Mouse (Mus musculus) CH12.LX (cell line): ENCODE results near the gene Olfr1339. TPM values are rescaled to one million over a fixed set of nuclear protein-coding genes. Genes with fewer than 3 reads are reported as not detected.

Experiments used
- DNase-seq: peaks from one replicate; pipeline ENCODE4 v3.0.0-alpha.2; 2013; ENCODE audit errors: extremely low read depth
- H3K27ac ChIP-seq: 2 replicates; pipeline ENCODE4 v1.5.1; 2012; ENCODE audit warnings: low read depth, mild to moderate bottlenecking, control low read depth, moderate library complexity; ENCODE audit not compliant: insufficient read depth
- H3K27me3 ChIP-seq: replicated peaks from 2 replicates; pipeline ENCODE3; 2012; ENCODE audit warnings: inconsistent platforms
- H3K36me3 ChIP-seq, 2 experiments: replicated peaks in 1 of 2; 2 replicates each; pipeline versions ENCODE3 to v1.6.1; 2012; ENCODE audit warnings: inconsistent platforms in 1 of 2, low read length in 1 of 2, mild to moderate bottlenecking in 1 of 2, mixed read lengths in 1 of 2, moderate library complexity in 1 of 2; ENCODE audit not compliant: control insufficient read depth in 1 of 2, insufficient read depth in 1 of 2
- H3K4me1 ChIP-seq, 2 experiments: 2 replicates each; pipeline ENCODE4 v1.6.1; 2012; ENCODE audit warnings: inconsistent platforms in 1 of 2, moderate library complexity in 1 of 2; ENCODE audit not compliant: insufficient read depth in 2 of 2, control insufficient read depth in 1 of 2
- H3K4me2 ChIP-seq: 2 replicates; pipeline ENCODE4 v1.6.1; 2012; ENCODE audit warnings: low read depth, mild to moderate bottlenecking, control low read depth; ENCODE audit not compliant: poor library complexity, insufficient read depth, severe bottlenecking
- H3K4me3 ChIP-seq, 3 experiments: fragments of 150-350 bp in 1 of 3; sonication (generic) in 1 of 3; replicated peaks in 1 of 3; 2 replicates each; pipeline versions ENCODE3 to v1.5.1; 2011 to 2012; ENCODE audit warnings: low read depth in 2 of 3, low read length in 2 of 3, mild to moderate bottlenecking in 2 of 3, moderate library complexity in 2 of 3, control low read depth in 1 of 3, improper control_type of control experiment in 1 of 3, inconsistent platforms in 1 of 3, mixed read lengths in 1 of 3; ENCODE audit not compliant: poor library complexity in 1 of 3
- H3K79me2 ChIP-seq: replicated peaks from 2 replicates; pipeline ENCODE4 v1.6.1; 2012; ENCODE audit warnings: mild to moderate bottlenecking, moderate library complexity; ENCODE audit not compliant: control insufficient read depth, poor library complexity, insufficient read depth, severe bottlenecking; ENCODE audit errors: extremely low read depth
- H3K9ac ChIP-seq: 2 replicates; pipeline ENCODE4 v1.6.1; 2012; ENCODE audit warnings: low read depth, mild to moderate bottlenecking, control low read depth, moderate library complexity; ENCODE audit not compliant: insufficient read depth
- H3K9me3 ChIP-seq: replicated peaks from 2 replicates; pipeline ENCODE3; 2012; ENCODE audit warnings: low read length, inconsistent platforms, mixed read lengths
- BHLHE40 ChIP-seq: IDR thresholded peaks from 2 replicates; pipeline ENCODE4 v1.6.1; 2011; ENCODE audit warnings: mild to moderate bottlenecking, low read depth, low read length, improper control_type of control experiment
- CHD1 ChIP-seq: IDR thresholded peaks from 2 replicates; pipeline ENCODE4 v1.6.1; 2012; ENCODE audit warnings: low read depth, low read length, improper control_type of control experiment, inconsistent platforms
- CHD2 ChIP-seq: IDR thresholded peaks from 2 replicates; pipeline ENCODE4 v1.6.1; 2011; ENCODE audit warnings: low read length, improper control_type of control experiment
- CTCF ChIP-seq, 2 experiments: IDR thresholded peaks in 1 of 2; conservative IDR thresholded peaks in 1 of 2; 2 replicates each; pipeline ENCODE4 v1.5.1; 2011 to 2012; ENCODE audit warnings: low read depth in 2 of 2, low read length in 2 of 2, improper control_type of control experiment in 1 of 2, inconsistent platforms in 1 of 2, mild to moderate bottlenecking in 1 of 2, moderate library complexity in 1 of 2
- EP300 ChIP-seq: IDR thresholded peaks from 2 replicates; pipeline ENCODE4 v1.6.1; 2011; ENCODE audit warnings: low read length, improper control_type of control experiment
- GABPA ChIP-seq: IDR thresholded peaks from 2 replicates; pipeline ENCODE4 v1.6.1; 2012; ENCODE audit warnings: low read depth, low read length, improper control_type of control experiment, inconsistent platforms; ENCODE audit not compliant: insufficient replicate concordance
- HCFC1 ChIP-seq: IDR thresholded peaks from 2 replicates; pipeline ENCODE4 v1.6.1; 2012; ENCODE audit warnings: low read depth, mild to moderate bottlenecking, inconsistent platforms, low read length, improper control_type of control experiment
- IRF4 ChIP-seq: IDR thresholded peaks from 2 replicates; pipeline ENCODE4 v1.6.1; 2014; ENCODE audit warnings: low read depth, mild to moderate bottlenecking, inconsistent platforms, low read length, improper control_type of control experiment
- JUN ChIP-seq: IDR thresholded peaks from 2 replicates; pipeline ENCODE4 v1.6.1; 2011; ENCODE audit warnings: low read depth, mild to moderate bottlenecking, low read length, improper control_type of control experiment, moderate library complexity; ENCODE audit not compliant: insufficient read depth
- MAFK ChIP-seq: IDR thresholded peaks from 2 replicates; pipeline ENCODE4 v1.6.1; 2011; ENCODE audit warnings: low read length, improper control_type of control experiment; ENCODE audit not compliant: insufficient replicate concordance
- MAX ChIP-seq: IDR thresholded peaks from 2 replicates; pipeline ENCODE4 v1.6.1; 2011; ENCODE audit warnings: low read length, improper control_type of control experiment
- MAZ ChIP-seq: IDR thresholded peaks from 2 replicates; pipeline ENCODE4 v1.6.1; 2012; ENCODE audit warnings: low read depth, mild to moderate bottlenecking, inconsistent platforms, low read length, improper control_type of control experiment, moderate library complexity
- MEF2A ChIP-seq: IDR thresholded peaks from 2 replicates; pipeline ENCODE4 v1.6.1; 2014; ENCODE audit warnings: low read depth, mild to moderate bottlenecking, inconsistent platforms, low read length, improper control_type of control experiment, borderline replicate concordance
- MYC ChIP-seq: IDR thresholded peaks from 2 replicates; pipeline ENCODE4 v1.6.1; 2011; ENCODE audit warnings: low read depth, mild to moderate bottlenecking, improper control_type of control experiment, low read length
- NELFE ChIP-seq: IDR thresholded peaks from 2 replicates; pipeline ENCODE4 v1.6.1; 2011; ENCODE audit warnings: low read depth, low read length, improper control_type of control experiment
- PAX5 ChIP-seq: IDR thresholded peaks from 2 replicates; pipeline ENCODE4 v1.6.1; 2012; ENCODE audit warnings: low read length, inconsistent platforms, mixed read lengths
- RCOR1 ChIP-seq: conservative IDR thresholded peaks from 2 replicates; pipeline ENCODE4 v1.6.1; 2012; ENCODE audit warnings: low read depth, mild to moderate bottlenecking, inconsistent platforms, low read length, improper control_type of control experiment
- SIN3A ChIP-seq: IDR thresholded peaks from 2 replicates; pipeline ENCODE4 v1.6.1; 2012; ENCODE audit warnings: low read length, improper control_type of control experiment, inconsistent platforms
- SMC3 ChIP-seq: IDR thresholded peaks from 2 replicates; pipeline ENCODE4 v1.6.1; 2011; ENCODE audit warnings: low read depth, low read length, improper control_type of control experiment
- USF1 ChIP-seq: IDR thresholded peaks from 2 replicates; pipeline ENCODE4 v1.6.1; 2014; ENCODE audit warnings: low read depth, mild to moderate bottlenecking, inconsistent platforms, low read length, improper control_type of control experiment
- USF2 ChIP-seq: conservative IDR thresholded peaks from 2 replicates; pipeline ENCODE4 v1.6.1; 2011; ENCODE audit warnings: low read depth, low read length, improper control_type of control experiment
- ZKSCAN1 ChIP-seq: IDR thresholded peaks from 2 replicates; pipeline ENCODE4 v1.6.1; 2012; ENCODE audit warnings: low read depth, inconsistent platforms, low read length, improper control_type of control experiment, borderline replicate concordance
- ZMIZ1 ChIP-seq: IDR thresholded peaks from 2 replicates; pipeline ENCODE4 v1.6.1; 2012; ENCODE audit warnings: low read depth, mild to moderate bottlenecking, inconsistent platforms, low read length, improper control_type of control experiment
- ZNF384 ChIP-seq: IDR thresholded peaks from 2 replicates; pipeline ENCODE4 v1.6.1; 2012; ENCODE audit warnings: low read depth, low read length, improper control_type of control experiment, inconsistent platforms
- dilution Hi-C: fragments of 300-500 bp; cut with MboI; formaldehyde crosslinking; loops from 2 replicates; pipeline ENCODE4 v1.14.3; 2020; ENCODE audit warnings: low sequenced_read_pairs; ENCODE audit not compliant: extremely low pct_unique_long_range_greater_than_20kb, extremely low pct_ligation_motif_present
- in situ Hi-C: fragments of 300-500 bp; cut with MboI; formaldehyde crosslinking; loops from 3 replicates; pipeline ENCODE4 v1.14.3; 2019; ENCODE audit warnings: low sequenced_read_pairs, low pct_ligation_motif_present, low pct_unique_long_range_greater_than_20kb, mixed read lengths
- polyA plus RNA-seq: library from polyadenylated mRNA; unstranded; fragments of >175 nt; gene quantifications from 2 replicates; pipeline ENCODE4 v1.2.1, GENCODE M21; 2012; ENCODE audit warnings: low read depth; ENCODE audit not compliant: insufficient read length
- total RNA-seq, 2 experiments: library from RNA; depleted of rRNA; stranded (reverse); fragments of 300-350 nt in 1 of 2; fragments of >200 nt in 1 of 2; gene quantifications; 2 replicates each; pipeline ENCODE4 v1.2.3; 2012 to 2014

Gene Olfr1339
- total RNA-seq (2012; rRNA removed), result not detected in 2 replicates
- not detected in 2 replicates for total RNA-seq (2014; rRNA removed)
- not detected in 2 replicates for polyA plus RNA-seq

DNA sequence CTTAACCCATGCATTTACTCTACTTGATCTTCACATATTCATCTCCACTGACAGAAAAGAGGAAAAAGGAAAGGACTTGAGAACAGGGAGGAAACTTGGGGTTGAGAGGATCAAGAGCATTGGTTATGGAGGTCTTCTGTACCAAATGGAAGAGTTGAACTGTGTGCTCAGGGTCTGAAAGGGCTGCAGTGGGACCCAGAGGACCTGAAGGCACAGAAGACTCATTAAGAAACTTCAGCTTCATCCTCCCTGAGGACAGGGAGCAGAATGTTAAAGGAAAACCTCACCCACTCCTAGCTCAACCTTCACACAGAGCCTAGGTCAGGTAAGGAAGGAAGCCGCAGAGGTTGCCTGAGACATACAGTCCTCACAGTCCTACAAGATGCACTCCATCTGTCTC is at the start of gene Olfr1339:
Olfr1339 (plus strand) TSS at position 301 of the 400 bp plus-strand sequence.
- DNase-seq, result no peak
- Histone ChIP-seq H3K4me3 (no peak within 1 kb of the TSS), H3K9ac (no peak within 1 kb of the TSS), H3K4me1 (no peaks in the 10 kb centered on the region), H3K27me3 (peaks cover 90% of the 10 kb centered on the region), H3K27ac (no peak within 1 kb of the TSS), H3K4me2 (no peak within 1 kb of the TSS), H3K36me3 (no peaks in the 10 kb centered on the region), H3K79me2 (no peaks in the 10 kb centered on the region), H3K9me3 (peaks cover 6% of the 10 kb centered on the region)
- in situ Hi-C loops, result no loop called here
- dilution Hi-C loops, result no loop called here
- no peak for TF ChIP-seq RCOR1
- TF ChIP-seq CHD1, result no peak
- TF ChIP-seq GABPA, result no peak
- no peak for TF ChIP-seq MEF2A
- no peak for TF ChIP-seq PAX5
- no peak for TF ChIP-seq SIN3A
- TF ChIP-seq MAFK, result no peak
- no peak for TF ChIP-seq CTCF (conservative IDR thresholded peaks at IDR 0.05 in 1 of 2, IDR thresholded peaks at IDR 0.05 in 1 of 2; ENCODE audit: low read depth in 2 of 2, low read length in 2 of 2)
- no peak for TF ChIP-seq ZKSCAN1
- no peak for TF ChIP-seq EP300
- TF ChIP-seq USF1, result no peak
- TF ChIP-seq ZMIZ1, result no peak
- TF ChIP-seq JUN, result no peak
- no peak for TF ChIP-seq BHLHE40
- no peak for TF ChIP-seq USF2
- no peak for TF ChIP-seq MAZ
- TF ChIP-seq MYC, result no peak

DNA sequence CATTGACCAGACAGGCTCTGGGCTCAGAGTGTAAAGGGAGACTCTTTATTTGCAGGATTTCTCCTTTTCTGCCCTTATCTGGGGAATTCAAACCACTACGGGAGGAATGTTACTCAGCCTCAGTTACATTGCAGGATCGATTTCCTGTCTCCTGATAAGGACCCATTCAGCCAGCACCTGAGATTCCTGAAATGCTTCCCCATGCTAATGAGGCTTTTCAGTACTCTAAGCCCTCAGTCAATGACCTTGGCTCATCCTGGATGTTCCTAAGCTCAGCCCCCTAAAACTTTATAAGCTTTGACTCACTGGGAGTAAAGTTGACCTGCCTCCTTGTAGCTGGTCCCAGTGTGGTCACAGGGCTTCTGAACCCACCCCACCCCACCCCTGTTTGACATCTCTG is 44.9 kb upstream of the Olfr1339 start:
- Histone ChIP-seq H3K9me3 (peaks cover 2% of the 10 kb centered on the region), H3K4me3 (no peak overlapping the region), H3K79me2 (no peaks in the 10 kb centered on the region), H3K36me3 (no peaks in the 10 kb centered on the region), H3K4me2 (no peak overlapping the region), H3K27me3 (peaks cover 85% of the 10 kb centered on the region), H3K9ac (no peak overlapping the region), H3K4me1 (no peaks in the 10 kb centered on the region)
- no peak for DNase-seq
- dilution Hi-C loops (no loop called here), in situ Hi-C loops (no loop called here)
- TF ChIP-seq BHLHE40, result no peak
- no peak for TF ChIP-seq CHD1
- TF ChIP-seq HCFC1, result no peak
- no peak for TF ChIP-seq PAX5
- no peak for TF ChIP-seq JUN
- no peak for TF ChIP-seq MAX
- TF ChIP-seq GABPA, result no peak
- TF ChIP-seq CTCF (conservative IDR thresholded peaks at IDR 0.05 in 1 of 2, IDR thresholded peaks at IDR 0.05 in 1 of 2; ENCODE audit: low read depth in 2 of 2, low read length in 2 of 2), result no peak
- TF ChIP-seq NELFE, result no peak
- TF ChIP-seq IRF4, result no peak
- TF ChIP-seq SMC3, result no peak
- no peak for TF ChIP-seq MAZ
- TF ChIP-seq ZNF384, result no peak
- TF ChIP-seq USF2, result no peak
- no peak for TF ChIP-seq CHD2
- no peak for TF ChIP-seq MEF2A
- TF ChIP-seq, all 38 proteins: peak for 0
- H3K27ac ChIP-seq, result no peak overlapping the region
